Mouse (Mus musculus) liver, postnatal 0 days (tissue): Measurements from ENCODE around the gene Dynll2. TPM values are rescaled to one million over a fixed set of nuclear protein-coding genes. Genes with fewer than 3 reads are reported as not detected.

Source experiments
- ATAC-seq: fragments of 200-750 bp; cut with Nextera tagmentation; 2 replicates; pipeline ENCODE4 v1.8.0; 2017; ENCODE audit warnings: mild to moderate bottlenecking, moderate library complexity
- DNase-seq: peaks from one replicate; pipeline ENCODE4 v3.0.0-alpha.2; 2016
- H3K27ac ChIP-seq: fragments of 300-500 bp; sonication (generic); 2 replicates; pipeline ENCODE4 v1.5.1; 2014; ENCODE audit warnings: antibody characterized with exemption, moderate library complexity, mild to moderate bottlenecking, low read depth
- H3K27me3 ChIP-seq: fragments of 300-500 bp; sonication (generic); 2 replicates; pipeline ENCODE4 v1.6.1; 2014; ENCODE audit warnings: low read length, control low read depth, mixed read lengths; ENCODE audit not compliant: insufficient read depth
- H3K36me3 ChIP-seq: fragments of 300-500 bp; sonication (generic); replicated peaks from 2 replicates; pipeline ENCODE4 v1.6.1; 2014; ENCODE audit warnings: mild to moderate bottlenecking, control low read depth, low read length, moderate library complexity, mixed read lengths; ENCODE audit not compliant: insufficient read depth
- H3K4me1 ChIP-seq: fragments of 300-500 bp; sonication (generic); 2 replicates; pipeline ENCODE4 v1.6.1; 2014; ENCODE audit warnings: antibody characterized with exemption, mild to moderate bottlenecking, control low read depth; ENCODE audit not compliant: insufficient read depth
- H3K4me2 ChIP-seq: fragments of 300-500 bp; sonication (generic); 2 replicates; pipeline ENCODE4 v1.6.1; 2014; ENCODE audit warnings: low read depth, mild to moderate bottlenecking, low read length, moderate library complexity, mixed read lengths
- H3K4me3 ChIP-seq: fragments of 300-500 bp; sonication (generic); 2 replicates; pipeline ENCODE4 v1.5.1; 2014; ENCODE audit warnings: low read depth, low read length
- H3K9ac ChIP-seq: fragments of 300-500 bp; sonication (generic); replicated peaks from 2 replicates; pipeline ENCODE4 v1.6.1; 2014; ENCODE audit warnings: mild to moderate bottlenecking, moderate library complexity
- H3K9me3 ChIP-seq: fragments of 300-500 bp; sonication (generic); 2 replicates; pipeline ENCODE4 v1.6.1; 2016; ENCODE audit warnings: mild to moderate bottlenecking, control low read depth, low read length, mixed read lengths
- CTCF ChIP-seq: sonication (generic); IDR thresholded peaks from 2 replicates; pipeline ENCODE4 v1.5.1; 2016; ENCODE audit warnings: antibody characterized with exemption, low read depth
- EP300 ChIP-seq: IDR thresholded peaks from 2 replicates; pipeline ENCODE4 v1.6.1; 2016; ENCODE audit warnings: antibody characterized with exemption, low read depth, mild to moderate bottlenecking
- WGBS: fragments of 180-500 bp; shearing (Covaris S2); extraction: QIAGEN DNeasy Blood & Tissue Kit; methylation state at CpG from one replicate; pipeline ENCODE4 v1.1.7; 2014; ENCODE audit not compliant: insufficient replicate concordance; 5-methylcytosine and 5-hydroxymethylcytosine counted together
- polyA plus RNA-seq: library from polyadenylated mRNA; unstranded; fragments of >200 nt; fragmentation: Nextera tagmentation; extraction: Ambion mirVana; gene quantifications from 2 replicates; pipeline ENCODE4 v1.2.1, GENCODE M21; 2015

Dynll2 gene
- polyA plus RNA-seq, 1 experiment from 2014 or later, result 10.5 TPM

DNA sequence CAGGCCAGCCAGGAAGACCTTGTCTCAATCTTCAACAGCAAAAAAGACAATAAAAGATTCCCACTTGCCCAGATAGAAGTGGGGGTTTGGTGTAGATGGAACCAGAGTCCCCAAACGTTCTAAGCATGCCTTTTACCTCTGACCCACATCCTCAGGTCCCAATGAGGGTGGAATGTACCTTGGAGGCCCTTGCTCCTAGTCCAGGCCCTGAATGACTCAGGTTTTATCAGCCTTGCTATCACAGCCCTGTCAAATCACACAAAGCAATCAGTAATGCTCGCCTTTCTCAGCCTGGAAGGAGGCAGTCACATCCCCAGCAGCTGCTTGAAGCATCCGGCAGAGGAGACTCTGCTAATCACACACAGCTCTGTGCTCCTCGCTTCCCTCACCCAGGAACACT, 15.4 kb upstream of the Dynll2 start:
- no peak for DNase-seq
- H3K36me3 ChIP-seq, result no peaks in the 10 kb centered on the region
- H3K4me1 ChIP-seq, result no peaks in the 10 kb centered on the region
- H3K4me2 ChIP-seq, result no peak overlapping the region
- no peaks in the 10 kb centered on the region for H3K27me3 ChIP-seq
- H3K4me3 ChIP-seq, result no peak overlapping the region
- WGBS, result 62% methylated on average over 4 of the region's 4 CpGs
- no peak overlapping the region for H3K27ac ChIP-seq
- TF ChIP-seq EP300 (no peak), CTCF (no peak)
- H3K9ac ChIP-seq, result no peak overlapping the region
- no peaks in the 10 kb centered on the region for H3K9me3 ChIP-seq
- no peak for ATAC-seq

- Histone ChIP-seq H3K4me1 (no peaks in the 10 kb centered on the region), H3K36me3 (no peaks in the 10 kb centered on the region), H3K9ac (no peak overlapping the region), H3K9me3 (no peaks in the 10 kb centered on the region), H3K4me2 (no peak overlapping the region), H3K27me3 (no peaks in the 10 kb centered on the region), H3K27ac (no peak overlapping the region), H3K4me3 (no peak overlapping the region)
- DNase-seq (no peak), ATAC-seq (no peak)
- WGBS, result 83% methylated on average over 5 of the region's 5 CpGs
- TF ChIP-seq CTCF (peak; percentile 38), EP300 (no peak)
These were observed 12.4 kb upstream of the Dynll2 start for GRCm38 (mm10) chr11:87999751-88000150.

DNA sequence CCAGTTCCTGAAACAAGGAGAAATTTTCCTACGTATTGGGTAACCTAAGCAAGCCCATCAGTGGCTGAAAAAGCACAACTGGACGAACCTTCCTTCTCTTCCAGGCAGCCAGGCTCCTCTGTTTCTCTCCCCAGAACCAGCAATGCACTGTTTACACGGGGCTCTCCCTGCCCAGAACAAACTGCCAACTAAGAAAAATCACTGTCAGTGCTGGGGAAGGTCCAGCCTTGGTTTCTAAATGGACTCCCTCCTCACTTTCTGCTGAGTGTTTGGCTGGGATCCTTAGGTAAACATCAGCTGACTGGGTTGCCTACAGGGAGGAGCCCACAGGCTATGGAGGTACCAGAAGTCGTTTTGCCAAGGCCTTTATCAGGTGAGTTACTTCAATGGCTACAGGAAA, 4.5 kb upstream of the Dynll2 start:
- Histone ChIP-seq H3K4me1 (no peaks in the 10 kb centered on the region), H3K27ac (no peak overlapping the region), H3K36me3 (no peaks in the 10 kb centered on the region), H3K27me3 (no peaks in the 10 kb centered on the region), H3K4me2 (no peak overlapping the region), H3K4me3 (no peak overlapping the region), H3K9me3 (no peaks in the 10 kb centered on the region), H3K9ac (no peak overlapping the region)
- ATAC-seq (no peak), DNase-seq (no peak)
- no peak for TF ChIP-seq CTCF
- TF ChIP-seq EP300, result no peak
- 40% methylated on average over 4 of the region's 4 CpGs for WGBS

- TF ChIP-seq CTCF (no peak), EP300 (no peak)
- 64% methylated on average over 11 of the region's 11 CpGs for WGBS
- H3K4me2 ChIP-seq, result peak overlapping the region; percentile 100
- H3K4me1 ChIP-seq, result peaks cover 26% of the 10 kb centered on the region
- H3K9me3 ChIP-seq, result no peaks in the 10 kb centered on the region
- H3K36me3 ChIP-seq, result peaks cover 3% of the 10 kb centered on the region; the same call in 1 of the 2 replicates
- ATAC-seq, result no peak
- peak overlapping the region; percentile 92 for H3K4me3 ChIP-seq
- H3K27ac ChIP-seq, result peak overlapping the region; percentile 97
- peak overlapping the region; percentile 93 for H3K9ac ChIP-seq
- no peaks in the 10 kb centered on the region for H3K27me3 ChIP-seq
- no peak for DNase-seq
These were observed 528 bp upstream of the Dynll2 start for GRCm38 (mm10) chr11:87987861-87988260.

- 5% methylated on average over 12 of the region's 13 CpGs for WGBS
- Histone ChIP-seq H3K4me3 (peak overlapping the region; percentile 92), H3K9me3 (no peaks in the 10 kb centered on the region), H3K4me1 (peaks cover 26% of the 10 kb centered on the region), H3K27me3 (no peaks in the 10 kb centered on the region), H3K9ac (peak overlapping the region; percentile 93), H3K4me2 (peak overlapping the region; percentile 100), H3K36me3 (peaks cover 15% of the 10 kb centered on the region), H3K27ac (peak overlapping the region; percentile 97)
- TF ChIP-seq EP300 (no peak), CTCF (peak; percentile 43)
- ATAC-seq (peak; percentile 24; the same call in 1 of the 2 replicates), DNase-seq (peak; percentile 72)
These were observed 1.1 kb downstream of the Dynll2 start for GRCm38 (mm10) chr11:87986141-87986741.

DNA sequence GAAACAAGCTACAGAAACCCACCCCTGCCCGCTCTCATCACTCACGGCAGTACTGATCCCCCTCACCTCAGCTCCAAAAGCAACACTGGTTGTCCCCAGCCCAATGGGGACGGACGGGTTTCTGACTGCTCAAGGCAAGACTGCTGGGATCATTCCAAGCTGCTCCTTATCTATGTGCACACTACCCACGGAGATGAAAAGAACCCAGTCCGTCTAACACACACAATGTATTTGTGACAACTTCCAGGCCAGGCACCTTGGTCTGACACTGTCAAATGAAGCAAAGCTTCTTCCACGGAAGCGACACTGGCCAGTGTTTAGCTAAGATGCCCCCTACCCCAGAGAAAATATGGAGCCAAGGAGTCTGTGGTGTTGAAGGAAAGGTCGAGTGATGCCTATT, 1.7 kb downstream of the Dynll2 start:
- Histone ChIP-seq H3K4me2 (peak overlapping the region; percentile 100), H3K4me1 (peaks cover 26% of the 10 kb centered on the region), H3K27ac (peak overlapping the region; percentile 97; the same call in 1 of the 2 replicates), H3K9ac (peak overlapping the region; percentile 18; the same call in 1 of the 2 replicates), H3K27me3 (no peaks in the 10 kb centered on the region), H3K9me3 (no peaks in the 10 kb centered on the region), H3K36me3 (peaks cover 21% of the 10 kb centered on the region), H3K4me3 (peak overlapping the region; percentile 92)
- ATAC-seq (no peak), DNase-seq (no peak)
- WGBS, result 43% methylated on average over 9 of the region's 9 CpGs
- TF ChIP-seq EP300 (no peak), CTCF (no peak)
